Mouse (Mus musculus) urinary bladder, postnatal 25 days (tissue): ENCODE measurements at regions not wholly inside any gene's neighbourhood (a gene's known extent, or its start where the extent isn't known, plus 50 kb on each side); places are given as distances from the start of the nearest gene placed in this dataset.
A peak's percentile ranks its signal among the peaks of the same experiment; 100 is the strongest.

Experiments used
- DNase-seq: peaks from one replicate; pipeline ENCODE4 v3.0.0; 2022; ENCODE audit warnings: low spot score

DNA sequence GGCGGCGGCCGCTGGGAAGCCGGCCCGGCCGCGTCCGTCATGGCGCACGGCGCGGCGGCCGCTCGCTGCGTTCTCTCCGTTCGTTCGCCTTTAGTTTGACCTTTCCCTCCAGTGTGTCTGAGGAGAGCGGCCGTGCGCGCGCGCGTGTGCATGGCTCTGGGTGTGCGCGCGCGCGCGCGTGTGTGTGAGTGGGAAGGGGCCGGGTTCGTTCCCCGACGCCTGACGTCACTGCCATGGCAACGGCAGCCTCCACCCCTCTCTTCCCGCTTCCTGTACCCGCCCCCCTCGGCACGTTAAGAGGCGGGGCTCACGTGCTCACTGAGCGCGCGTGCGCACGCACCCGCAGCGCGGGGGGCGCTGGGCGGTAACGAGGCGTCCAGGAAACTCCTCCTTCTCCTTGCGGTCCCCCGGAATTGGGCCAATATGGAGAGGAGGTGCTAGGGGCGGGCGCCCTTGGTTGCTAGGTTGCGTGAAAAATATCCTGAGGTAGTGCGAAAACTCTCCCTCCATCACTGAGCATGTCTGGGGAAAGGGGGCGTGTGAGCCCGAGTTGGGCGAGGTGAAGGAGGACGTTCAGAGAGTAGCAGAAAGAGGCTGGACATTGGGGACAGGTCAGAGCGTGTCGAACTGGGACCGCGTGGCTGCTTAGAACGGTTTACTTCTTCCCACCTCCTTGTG, 1862.5 kb upstream of the Lrrc6 start:
- peak; percentile 99 for DNase-seq

DNA sequence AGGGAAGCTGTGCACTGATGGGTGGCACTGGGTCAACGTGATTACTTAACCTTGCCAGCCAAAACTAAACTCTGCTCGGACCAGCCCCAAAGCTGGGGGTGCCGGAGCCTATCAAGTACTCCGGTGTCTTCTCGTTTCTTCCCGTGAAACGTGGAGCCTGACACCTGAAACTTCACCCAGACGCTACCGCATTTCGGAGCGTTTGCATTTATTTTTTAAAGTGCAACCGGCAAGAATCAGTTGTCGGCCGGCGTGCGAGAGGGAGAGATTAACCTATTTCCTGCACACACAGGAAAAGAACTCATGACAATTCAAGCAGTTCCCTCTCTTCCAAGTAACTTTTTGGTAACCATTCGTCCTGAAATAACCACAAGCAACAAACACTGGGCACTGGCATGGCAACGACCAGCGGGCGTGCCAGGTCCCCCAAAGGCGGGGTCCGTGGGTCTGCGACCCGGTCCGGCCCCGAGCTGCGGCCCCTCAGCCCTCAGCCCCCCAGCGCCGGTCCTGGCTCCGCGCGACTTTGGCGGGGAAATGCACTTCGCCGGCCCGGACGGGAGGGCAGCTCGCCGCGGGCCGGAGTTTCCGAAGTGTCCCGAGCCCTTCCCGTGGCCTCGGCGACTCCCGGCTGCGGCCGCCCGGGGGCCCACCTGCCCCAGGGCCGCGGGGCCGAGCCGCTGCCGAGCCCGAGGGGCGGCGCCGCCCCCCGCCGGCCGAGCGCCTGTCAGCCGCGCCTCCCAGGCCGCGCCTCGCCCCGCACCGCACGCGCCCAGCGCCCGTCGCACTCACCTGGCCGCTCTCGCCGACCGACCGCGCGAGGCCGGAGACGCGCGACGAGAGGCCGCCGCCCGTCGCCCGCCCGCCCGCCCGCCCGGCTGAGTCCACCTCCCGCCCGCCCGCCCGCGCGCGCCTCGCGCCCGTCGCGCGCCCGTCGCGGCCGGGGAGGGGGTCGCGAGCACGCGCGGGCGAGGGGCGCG, 1861.7 kb upstream of the Lrrc6 start:
- peak; percentile 41 for DNase-seq

GRCm38 (mm10) chr15:68360956-68361908, 1860.5 kb upstream of the Lrrc6 start:
- no peak for DNase-seq

DNA sequence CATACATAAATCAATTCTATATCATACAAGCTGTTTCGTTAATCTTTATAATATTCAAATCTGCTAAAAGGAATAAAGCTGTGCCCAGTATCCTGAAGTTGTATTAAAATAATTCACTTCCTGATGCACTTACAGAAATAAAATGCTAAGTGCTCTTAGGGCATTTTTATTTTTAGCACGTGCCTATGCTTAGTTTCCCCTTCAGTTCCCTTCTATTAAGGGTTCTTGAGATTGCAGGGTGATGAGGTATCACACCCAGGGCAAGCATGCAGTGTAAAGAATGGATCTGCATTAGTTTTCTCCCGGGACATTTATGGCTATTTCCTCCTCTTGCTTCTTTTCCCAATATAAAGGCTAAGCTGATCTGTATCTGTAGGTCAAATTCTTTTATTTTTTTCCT, 1858.8 kb upstream of the Lrrc6 start:
- DNase-seq, result no peak

DNA sequence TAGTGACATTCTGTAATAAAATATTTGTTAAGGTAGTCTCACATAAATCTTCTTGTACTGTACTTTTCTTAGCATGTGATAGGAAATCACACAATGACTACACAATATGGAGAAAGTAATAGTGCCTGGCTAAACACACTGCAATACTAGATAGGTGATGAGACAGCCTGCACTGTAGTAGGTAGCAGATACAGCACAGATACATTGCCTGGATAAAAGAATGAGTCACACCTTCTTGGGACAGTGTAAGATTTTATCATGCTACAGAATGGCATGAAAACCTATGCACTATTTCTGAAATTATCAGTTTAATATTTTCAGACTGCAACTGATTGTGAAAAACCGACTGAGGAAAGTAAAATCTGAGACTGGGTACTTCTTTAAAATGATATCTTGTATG, 1855.2 kb upstream of the Lrrc6 start:
- DNase-seq, result no peak

GRCm38 (mm10) chr15:68344652-68345051, 1843.9 kb upstream of the Lrrc6 start:
- no peak for DNase-seq

GRCm38 (mm10) chr15:68342542-68342941, 1841.8 kb upstream of the Lrrc6 start:
- DNase-seq, result no peak

DNA sequence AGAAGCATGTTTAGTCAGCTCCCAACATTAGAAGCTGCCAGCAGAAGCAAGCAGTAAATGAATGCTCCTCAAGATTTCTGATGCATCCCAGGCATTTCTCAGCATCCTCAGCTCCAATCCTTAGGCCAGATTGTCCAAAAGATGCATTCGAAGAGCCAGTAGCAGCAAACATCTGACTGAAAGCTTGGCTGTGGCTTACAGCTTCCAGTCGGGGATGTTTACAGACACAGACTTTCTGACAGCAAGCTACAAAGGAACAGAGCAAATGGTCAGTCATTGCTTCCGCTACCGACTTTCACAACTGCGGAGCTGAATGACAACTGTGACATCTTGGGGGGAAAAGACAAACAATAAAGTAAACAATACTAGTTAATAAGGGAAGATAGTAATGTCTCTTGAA, 1840.3 kb upstream of the Lrrc6 start:
- DNase-seq, result no peak

- no peak for DNase-seq
Observed at GRCm38 (mm10) chr15:68337264-68337663, 1836.6 kb upstream of the Lrrc6 start.

- no peak for DNase-seq
Observed at GRCm38 (mm10) chr15:68335837-68336236, 1835.1 kb upstream of the Lrrc6 start.

DNA sequence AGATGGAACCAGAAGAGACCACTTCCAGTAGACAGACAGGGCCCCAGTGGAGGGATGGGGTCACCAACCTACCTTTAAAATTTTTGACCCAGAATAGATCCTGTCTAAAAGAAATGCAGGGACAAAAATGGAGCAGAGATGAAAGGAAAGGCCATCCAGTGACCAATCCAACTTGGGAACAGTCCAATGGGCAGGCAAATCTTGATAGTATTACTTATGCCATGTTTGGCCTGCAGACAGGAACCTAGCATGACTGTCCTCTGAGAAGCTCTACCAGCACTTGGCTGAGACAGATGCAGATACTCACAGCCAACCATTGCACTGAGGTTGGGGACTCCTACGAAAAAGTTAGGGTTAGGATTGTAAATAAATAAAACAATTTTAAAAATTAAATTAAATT, 1815.4 kb upstream of the Lrrc6 start:
- DNase-seq, result no peak
